Mouse (Mus musculus) limb, embryonic 13.5 days (tissue): ENCODE data around the gene Olfr159. TPM values are rescaled to one million over a fixed set of nuclear protein-coding genes. Genes with fewer than 3 reads are reported as not detected.

Experiments used
- ATAC-seq: fragments of 200-750 bp; cut with Nextera tagmentation; 2 replicates; pipeline ENCODE4 v1.8.0; 2017; ENCODE audit warnings: low read depth, moderate number of reproducible peaks, moderate TSS enrichment; ENCODE audit not compliant: low FRiP score
- H3K27ac ChIP-seq: fragments of 300-500 bp; sonication (generic); 2 replicates; pipeline ENCODE4 v1.5.1; 2015; ENCODE audit warnings: inconsistent platforms, mild to moderate bottlenecking, moderate library complexity
- H3K27me3 ChIP-seq: fragments of 300-500 bp; sonication (generic); 2 replicates; pipeline ENCODE4 v1.6.1; 2015; ENCODE audit warnings: mild to moderate bottlenecking, inconsistent platforms
- H3K36me3 ChIP-seq: fragments of 300-500 bp; sonication (generic); 2 replicates; pipeline ENCODE4 v1.6.1; 2015; ENCODE audit warnings: inconsistent platforms, mild to moderate bottlenecking, moderate library complexity
- H3K4me1 ChIP-seq: fragments of 300-500 bp; sonication (generic); 2 replicates; pipeline ENCODE4 v1.6.1; 2015; ENCODE audit warnings: inconsistent platforms
- H3K4me2 ChIP-seq: fragments of 300-500 bp; sonication (generic); replicated peaks from 2 replicates; pipeline ENCODE4 v1.6.1; 2015; ENCODE audit warnings: inconsistent platforms, mild to moderate bottlenecking, moderate library complexity
- H3K4me3 ChIP-seq: fragments of 300-500 bp; sonication (generic); 2 replicates; pipeline ENCODE4 v1.5.1; 2015; ENCODE audit warnings: moderate library complexity, mild to moderate bottlenecking, inconsistent platforms
- H3K9ac ChIP-seq: fragments of 300-500 bp; sonication (generic); 2 replicates; pipeline ENCODE4 v1.6.1; 2015; ENCODE audit warnings: mild to moderate bottlenecking, inconsistent platforms
- H3K9me3 ChIP-seq: fragments of 300-500 bp; sonication (generic); 2 replicates; pipeline ENCODE4 v1.6.1; 2016; ENCODE audit warnings: inconsistent platforms
- WGBS: fragments of 180-500 bp; shearing (Covaris S2); methylation state at CpG from one replicate; pipeline ENCODE4 v1.1.7; 2015; 5-methylcytosine and 5-hydroxymethylcytosine counted together
- polyA plus RNA-seq: library from polyadenylated mRNA; unstranded; fragments of >200 nt; fragmentation: Nextera tagmentation; extraction: Ambion mirVana; gene quantifications from 2 replicates; pipeline ENCODE4 v1.2.1, GENCODE M21; 2015

Gene Olfr159
- polyA plus RNA-seq, 1 experiment from 2014 or later, result not detected

GRCm38 (mm10) chr4:43757213-43757612 lies 13.6 kb downstream of the Olfr159 start:
- no peak overlapping the region for H3K4me2 ChIP-seq
- no peak for ATAC-seq
- no peaks in the 10 kb centered on the region for H3K27me3 ChIP-seq
- no peak overlapping the region for H3K9ac ChIP-seq
- H3K4me1 ChIP-seq, result peaks cover 21% of the 10 kb centered on the region
- H3K4me3 ChIP-seq, result no peak overlapping the region
- WGBS, result 80% methylated on average over 6 of the region's 6 CpGs
- H3K9me3 ChIP-seq, result no peaks in the 10 kb centered on the region
- no peaks in the 10 kb centered on the region for H3K36me3 ChIP-seq
- H3K27ac ChIP-seq, result no peak overlapping the region

DNA sequence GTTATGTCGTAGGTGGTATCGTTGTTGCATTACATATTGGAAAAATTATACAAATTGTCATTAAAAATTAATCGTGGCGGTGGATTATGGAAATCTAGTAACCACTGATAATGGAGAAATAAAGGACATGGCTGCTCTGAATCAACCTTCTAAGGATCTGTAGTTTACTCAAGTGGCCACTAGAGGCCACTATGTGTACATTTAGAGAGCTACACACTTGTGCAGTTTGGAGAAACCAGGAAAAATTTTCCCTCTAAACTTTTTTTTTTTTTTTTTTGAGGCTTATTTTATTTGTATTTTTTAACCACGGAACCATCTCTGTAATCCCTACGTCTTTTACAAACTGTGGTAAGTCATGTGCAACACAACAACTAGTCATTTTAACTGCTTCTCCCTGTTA lies 25.6 kb downstream of the Olfr159 start:
- 19% methylated on average over 6 of the region's 6 CpGs for WGBS
- H3K4me3 ChIP-seq, result no peak overlapping the region
- H3K9ac ChIP-seq, result no peak overlapping the region
- H3K9me3 ChIP-seq, result no peaks in the 10 kb centered on the region
- H3K36me3 ChIP-seq, result no peaks in the 10 kb centered on the region
- H3K4me1 ChIP-seq, result peaks cover 9% of the 10 kb centered on the region
- H3K4me2 ChIP-seq, result no peak overlapping the region
- H3K27ac ChIP-seq, result no peak overlapping the region
- no peak; the same call in 1 of the 2 replicates for ATAC-seq
- H3K27me3 ChIP-seq, result no peaks in the 10 kb centered on the region

GRCm38 (mm10) chr4:43743099-43743498 lies 27.7 kb downstream of the Olfr159 start:
- H3K4me1 ChIP-seq, result peaks cover 11% of the 10 kb centered on the region
- H3K27ac ChIP-seq, result no peak overlapping the region
- ATAC-seq, result no peak
- no peaks in the 10 kb centered on the region for H3K27me3 ChIP-seq
- H3K4me3 ChIP-seq, result no peak overlapping the region
- no peaks in the 10 kb centered on the region for H3K9me3 ChIP-seq
- no peaks in the 10 kb centered on the region for H3K36me3 ChIP-seq
- H3K4me2 ChIP-seq, result no peak overlapping the region
- 37% methylated on average over 1 of the region's 1 CpGs for WGBS
- no peak overlapping the region for H3K9ac ChIP-seq

- no peaks in the 10 kb centered on the region for H3K27me3 ChIP-seq
- H3K36me3 ChIP-seq, result no peaks in the 10 kb centered on the region
- ATAC-seq, result no peak
- H3K9me3 ChIP-seq, result no peaks in the 10 kb centered on the region
- WGBS, result 13% methylated on average over 4 of the region's 4 CpGs
- no peak overlapping the region for H3K27ac ChIP-seq
- H3K4me2 ChIP-seq, result no peak overlapping the region
- no peak overlapping the region for H3K4me3 ChIP-seq
- no peak overlapping the region for H3K9ac ChIP-seq
- H3K4me1 ChIP-seq, result peaks cover 15% of the 10 kb centered on the region
Observed at GRCm38 (mm10) chr4:43742637-43743036, 28.2 kb downstream of the Olfr159 start.

DNA sequence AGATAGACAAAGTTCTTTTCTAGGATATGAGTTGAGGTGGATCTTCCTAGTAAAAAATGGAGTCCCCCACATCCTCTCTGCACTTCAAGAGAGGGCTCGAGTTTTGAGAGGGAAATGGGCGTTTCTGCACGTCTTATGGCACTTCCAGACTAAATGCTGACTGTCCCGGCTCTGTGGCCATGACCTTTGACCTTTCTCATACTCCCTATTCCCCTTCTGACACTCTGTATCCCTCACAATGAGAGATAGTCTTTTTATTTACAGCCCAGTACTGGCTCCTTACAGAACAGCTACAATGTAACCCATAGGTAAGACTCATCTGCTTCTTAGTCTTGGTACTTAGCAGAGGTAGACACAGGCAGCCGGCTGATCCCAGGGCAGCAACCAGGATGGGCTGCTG lies 29.3 kb downstream of the Olfr159 start:
- Histone ChIP-seq H3K27me3 (no peaks in the 10 kb centered on the region), H3K4me1 (peaks cover 19% of the 10 kb centered on the region), H3K27ac (no peak overlapping the region), H3K9me3 (no peaks in the 10 kb centered on the region), H3K9ac (no peak overlapping the region), H3K36me3 (no peaks in the 10 kb centered on the region), H3K4me2 (no peak overlapping the region), H3K4me3 (no peak overlapping the region)
- ATAC-seq, result no peak
- 64% methylated on average over 5 of the region's 5 CpGs for WGBS

- peaks cover 33% of the 10 kb centered on the region for H3K4me1 ChIP-seq
- 64% methylated on average over 8 of the region's 8 CpGs for WGBS
Observed at GRCm38 (mm10) chr4:43738989-43739674, 31.7 kb downstream of the Olfr159 start.

GRCm38 (mm10) chr4:43737144-43737543 lies 33.7 kb downstream of the Olfr159 start:
- WGBS, result 47% methylated on average over 6 of the region's 6 CpGs
- no peaks in the 10 kb centered on the region for H3K27me3 ChIP-seq
- no peak overlapping the region for H3K4me3 ChIP-seq
- no peaks in the 10 kb centered on the region for H3K36me3 ChIP-seq
- H3K9ac ChIP-seq, result no peak overlapping the region
- no peaks in the 10 kb centered on the region for H3K9me3 ChIP-seq
- H3K27ac ChIP-seq, result peak overlapping the region; percentile 77
- ATAC-seq, result peak; percentile 72; the same call in 1 of the 2 replicates
- H3K4me1 ChIP-seq, result peaks cover 33% of the 10 kb centered on the region
- no peak overlapping the region for H3K4me2 ChIP-seq

More at GRCm38 (mm10) chr4:43738989-43739674, 31.7 kb downstream of the Olfr159 start:
- Histone ChIP-seq H3K27me3 (no peaks in the 10 kb centered on the region), H3K9ac (no peak overlapping the region), H3K4me3 (no peak overlapping the region), H3K27ac (no peak overlapping the region), H3K9me3 (no peaks in the 10 kb centered on the region), H3K4me2 (no peak overlapping the region), H3K36me3 (no peaks in the 10 kb centered on the region)
- no peak for ATAC-seq

DNA sequence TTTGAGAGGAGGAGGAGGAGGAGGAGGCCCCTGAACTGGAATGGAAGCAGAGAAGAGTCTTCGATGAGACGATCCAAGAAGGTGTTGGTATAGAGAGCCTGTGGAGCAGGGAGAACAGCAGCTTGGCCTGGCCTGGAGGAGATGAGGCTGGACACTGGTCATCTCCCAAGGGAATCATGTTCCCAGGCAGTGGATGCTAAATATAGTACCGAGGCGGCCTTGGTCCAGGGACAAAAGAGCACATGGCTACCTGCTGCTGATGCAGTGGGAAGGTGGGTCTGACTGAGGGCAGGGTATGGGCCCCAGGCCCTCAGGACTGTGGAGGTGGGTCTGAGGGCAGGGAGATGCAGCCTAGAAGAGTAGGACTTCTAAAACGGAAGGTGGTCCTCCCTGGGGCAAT lies 37.6 kb downstream of the Olfr159 start:
- WGBS, result 79% methylated on average over 5 of the region's 5 CpGs

DNA sequence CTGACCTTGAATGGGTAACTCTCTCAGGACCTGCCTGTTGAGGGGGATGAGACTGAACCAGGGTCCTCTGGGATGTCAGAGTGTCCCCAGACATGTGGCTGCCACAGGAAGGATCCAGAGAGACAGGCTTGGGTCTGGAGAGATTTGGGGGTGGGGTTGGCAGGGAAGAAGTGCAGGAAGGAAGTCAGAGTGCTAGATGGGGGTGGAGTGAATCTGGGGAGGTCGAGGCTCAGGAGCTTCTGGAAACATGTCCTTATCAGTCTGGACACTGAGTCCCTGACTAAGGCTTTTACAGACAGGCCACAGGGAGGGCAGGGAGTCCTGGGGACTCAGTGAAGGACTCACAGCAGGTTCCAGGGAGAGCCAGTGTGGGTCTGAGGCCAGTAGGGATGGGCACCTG lies 38.6 kb downstream of the Olfr159 start:
- Histone ChIP-seq H3K27me3 (no peaks in the 10 kb centered on the region), H3K4me1 (peaks cover 68% of the 10 kb centered on the region), H3K9ac (no peak overlapping the region), H3K4me3 (no peak overlapping the region), H3K4me2 (no peak overlapping the region), H3K27ac (no peak overlapping the region; the same call in 1 of the 2 replicates), H3K36me3 (no peaks in the 10 kb centered on the region), H3K9me3 (no peaks in the 10 kb centered on the region)
- ATAC-seq, result no peak
- 25% methylated on average over 1 of the region's 1 CpGs for WGBS

More for the DNA sequence above, 37.6 kb downstream of the Olfr159 start:
- no peaks in the 10 kb centered on the region for H3K27me3 ChIP-seq
- no peak for ATAC-seq
- H3K27ac ChIP-seq, result no peak overlapping the region
- no peaks in the 10 kb centered on the region for H3K9me3 ChIP-seq
- no peak overlapping the region for H3K4me2 ChIP-seq
- H3K4me3 ChIP-seq, result no peak overlapping the region
- peaks cover 68% of the 10 kb centered on the region for H3K4me1 ChIP-seq
- H3K36me3 ChIP-seq, result no peaks in the 10 kb centered on the region
- H3K9ac ChIP-seq, result no peak overlapping the region; the same call in 1 of the 2 replicates

GRCm38 (mm10) chr4:43730750-43731297 lies 40.0 kb downstream of the Olfr159 start:
- ATAC-seq, result no peak
- Histone ChIP-seq H3K9ac (no peak overlapping the region), H3K4me2 (no peak overlapping the region), H3K4me1 (peaks cover 70% of the 10 kb centered on the region), H3K27me3 (no peaks in the 10 kb centered on the region), H3K27ac (peak overlapping the region; percentile 52; the same call in 1 of the 2 replicates), H3K36me3 (no peaks in the 10 kb centered on the region), H3K4me3 (no peak overlapping the region), H3K9me3 (no peaks in the 10 kb centered on the region)
- WGBS, result 70% methylated on average over 21 of the region's 21 CpGs

- Histone ChIP-seq H3K4me1 (peaks cover 63% of the 10 kb centered on the region), H3K27ac (peak within 1 kb of the TSS; percentile 52; the same call in 1 of the 2 replicates), H3K27me3 (no peaks in the 10 kb centered on the region)
Observed at GRCm38 (mm10) chr4:43729794-43730550, 40.8 kb downstream of the Olfr159 start, which contains the start of gene Spaar. TSS of gene Spaar (plus strand) at chr4:43730034.

GRCm38 (mm10) chr4:43729126-43729525 lies 41.7 kb downstream of the Olfr159 start:
- WGBS, result 76% methylated on average over 3 of the region's 3 CpGs
- ATAC-seq, result no peak
- Histone ChIP-seq H3K4me2 (no peak overlapping the region), H3K27ac (no peak overlapping the region; the same call in 1 of the 2 replicates), H3K9me3 (no peaks in the 10 kb centered on the region), H3K36me3 (no peaks in the 10 kb centered on the region), H3K9ac (no peak overlapping the region), H3K4me1 (peaks cover 63% of the 10 kb centered on the region), H3K4me3 (no peak overlapping the region), H3K27me3 (no peaks in the 10 kb centered on the region)

More at GRCm38 (mm10) chr4:43729794-43730550, 40.8 kb downstream of the Olfr159 start, which contains the start of gene Spaar:
- Histone ChIP-seq H3K9me3 (no peaks in the 10 kb centered on the region), H3K36me3 (no peaks in the 10 kb centered on the region), H3K4me3 (no peak within 1 kb of the TSS), H3K4me2 (no peak within 1 kb of the TSS), H3K9ac (no peak within 1 kb of the TSS)
- ATAC-seq, result no peak
- 65% methylated on average over 14 of the region's 14 CpGs for WGBS
